Mouse (Mus musculus) hindlimb bud, embryonic 11.5 days (tissue): ENCODE results near the gene Lgi1.
A peak's percentile ranks its signal among the peaks of the same experiment; 100 is the strongest.

Source experiments
- DNase-seq: peaks from one replicate; pipeline ENCODE4 v3.0.0-alpha.2; 2012; ENCODE audit warnings: low read depth, low spot score; ENCODE audit errors: extremely low spot score

The Lgi1 gene

GRCm38 (mm10) chr19:38324147-38325028 lies 60.1 kb downstream of the Lgi1 start:
- DNase-seq = no peak

- DNase-seq = no peak
Measured at GRCm38 (mm10) chr19:38325029-38325398, 60.7 kb downstream of the Lgi1 start.

- no peak for DNase-seq
Measured at GRCm38 (mm10) chr19:38325854-38326253, 61.5 kb downstream of the Lgi1 start.

GRCm38 (mm10) chr19:38327002-38327401 lies 62.7 kb downstream of the Lgi1 start:
- no peak for DNase-seq

- no peak for DNase-seq
Measured at GRCm38 (mm10) chr19:38328010-38328409, 63.7 kb downstream of the Lgi1 start.

GRCm38 (mm10) chr19:38329257-38329656 lies 64.9 kb downstream of the Lgi1 start:
- DNase-seq = no peak

- DNase-seq = no peak
Measured at GRCm38 (mm10) chr19:38331072-38331471, 66.7 kb downstream of the Lgi1 start.

GRCm38 (mm10) chr19:38332245-38332644 lies 67.9 kb downstream of the Lgi1 start:
- no peak for DNase-seq

- no peak for DNase-seq
Measured at GRCm38 (mm10) chr19:38332820-38333219, 68.5 kb downstream of the Lgi1 start.

GRCm38 (mm10) chr19:38336553-38336952 lies 72.2 kb downstream of the Lgi1 start:
- no peak for DNase-seq

- no peak for DNase-seq
Measured at GRCm38 (mm10) chr19:38337332-38337731, 73.0 kb downstream of the Lgi1 start.

- no peak for DNase-seq
Measured at GRCm38 (mm10) chr19:38339734-38340133, 75.4 kb downstream of the Lgi1 start.

- no peak for DNase-seq
Measured at GRCm38 (mm10) chr19:38343246-38343645, 78.9 kb downstream of the Lgi1 start.

GRCm38 (mm10) chr19:38348271-38349012 lies 84.1 kb downstream of the Lgi1 start:
- no peak for DNase-seq

GRCm38 (mm10) chr19:38349013-38349341 lies 84.6 kb downstream of the Lgi1 start:
- no peak for DNase-seq

GRCm38 (mm10) chr19:38351202-38351601 lies 86.9 kb downstream of the Lgi1 start:
- no peak for DNase-seq

GRCm38 (mm10) chr19:38351728-38352127 lies 87.4 kb downstream of the Lgi1 start:
- DNase-seq = no peak

- DNase-seq = peak; percentile 57
Measured at GRCm38 (mm10) chr19:38352495-38353130, 88.3 kb downstream of the Lgi1 start.

- DNase-seq = no peak
Measured at GRCm38 (mm10) chr19:38354279-38354678, 89.9 kb downstream of the Lgi1 start.

GRCm38 (mm10) chr19:38354819-38355360 lies 90.6 kb downstream of the Lgi1 start:
- DNase-seq = no peak

GRCm38 (mm10) chr19:38356211-38356828 lies 92.0 kb downstream of the Lgi1 start:
- no peak for DNase-seq
